Mouse (Mus musculus) ES-Bruce4 (cell line): ENCODE results near the gene Evi2a. TPM values are rescaled to one million over a fixed set of nuclear protein-coding genes. Genes with fewer than 3 reads are reported as not detected.

Source experiments
- H3K27ac ChIP-seq: 2 replicates; pipeline ENCODE4 v1.5.1; 2012; ENCODE audit warnings: low read length, inconsistent platforms; ENCODE audit not compliant: insufficient read depth
- H3K27me3 ChIP-seq: 2 replicates; pipeline ENCODE4 v1.6.1; 2012; ENCODE audit warnings: mild to moderate bottlenecking, low read length, inconsistent platforms; ENCODE audit not compliant: control insufficient read depth, poor library complexity, insufficient read depth, severe bottlenecking
- H3K36me3 ChIP-seq: 2 replicates; pipeline ENCODE4 v1.6.1; 2012; ENCODE audit warnings: inconsistent platforms, mild to moderate bottlenecking, low read length, moderate library complexity; ENCODE audit not compliant: control insufficient read depth, poor library complexity, insufficient read depth, severe bottlenecking
- H3K4me1 ChIP-seq: one replicate; pipeline ENCODE4 v1.8.1; 2011; ENCODE audit warnings: low read length; ENCODE audit not compliant: control insufficient read depth, insufficient read depth
- H3K4me3 ChIP-seq: 2 replicates; pipeline ENCODE4 v1.5.1; 2011; ENCODE audit warnings: low read depth, mild to moderate bottlenecking, low read length
- H3K9ac ChIP-seq: 2 replicates; pipeline ENCODE4 v1.6.1; 2012; ENCODE audit warnings: low read depth, mild to moderate bottlenecking, inconsistent platforms; ENCODE audit not compliant: poor library complexity, severe bottlenecking
- H3K9me3 ChIP-seq: replicated peaks from 2 replicates; pipeline ENCODE4 v1.6.1; 2012; ENCODE audit warnings: mild to moderate bottlenecking, low read length, inconsistent platforms; ENCODE audit not compliant: control insufficient read depth, poor library complexity, insufficient read depth, severe bottlenecking
- CTCF ChIP-seq: IDR thresholded peaks from one replicate; pipeline ENCODE4 v1.8.1; 2011; ENCODE audit warnings: low read depth, low read length
- EP300 ChIP-seq: IDR thresholded peaks from 2 replicates; pipeline ENCODE4 v1.6.1; 2011; ENCODE audit warnings: low read depth, low read length; ENCODE audit not compliant: insufficient read depth
- POLR2A ChIP-seq: IDR thresholded peaks from one replicate; pipeline ENCODE4 v1.8.1; 2011; ENCODE audit warnings: low read length; ENCODE audit not compliant: insufficient read depth
- polyA plus RNA-seq: library from polyadenylated mRNA; stranded (reverse); fragments of >200 nt; gene quantifications from 2 replicates; pipeline ENCODE4 v1.2.4, GENCODE M21; 2011; ENCODE audit warnings: low read depth; ENCODE audit not compliant: missing spikeins, insufficient read depth, insufficient read length

Gene Evi2a
- polyA plus RNA-seq, 1 experiment = not detected

DNA sequence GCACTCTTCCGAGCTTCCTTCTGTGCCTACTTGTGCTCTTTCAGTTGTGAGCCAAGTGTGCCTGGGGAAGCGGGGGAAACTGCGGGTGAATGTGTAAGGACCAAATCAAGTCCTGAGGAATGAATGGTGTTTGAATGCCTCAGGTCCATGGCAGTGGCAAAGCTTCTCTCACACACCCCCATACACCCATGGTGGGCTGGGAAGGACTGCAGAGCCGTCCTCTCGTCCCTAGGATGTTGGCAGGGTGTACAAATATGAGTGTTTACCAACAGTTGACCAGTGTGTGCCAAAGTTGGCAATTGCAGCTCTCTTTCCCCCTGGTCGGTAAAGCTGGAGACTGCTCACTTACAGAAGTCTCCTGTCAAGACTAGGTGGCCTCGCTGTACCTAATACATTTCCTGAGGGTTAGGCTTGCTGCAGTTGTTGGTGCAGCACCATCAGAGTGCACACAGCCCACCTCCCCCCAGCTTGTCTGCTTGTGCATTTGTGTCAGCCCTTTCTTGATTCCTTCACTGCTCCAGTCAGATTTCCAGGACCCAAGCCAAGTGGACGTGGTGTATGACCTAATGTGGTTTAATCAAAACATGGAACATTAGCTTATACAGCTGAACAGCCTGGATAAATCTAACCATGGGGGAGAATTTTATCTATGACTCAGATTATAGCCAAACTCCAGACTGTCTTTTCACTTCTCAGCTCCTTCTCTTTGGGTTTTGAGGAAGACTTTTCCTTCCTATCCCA is 3.7 kb upstream of the Evi2a start:
- no peaks in the 10 kb centered on the region for H3K36me3 ChIP-seq
- H3K9me3 ChIP-seq = no peaks in the 10 kb centered on the region
- no peak overlapping the region for H3K9ac ChIP-seq
- no peak overlapping the region for H3K27ac ChIP-seq
- no peaks in the 10 kb centered on the region for H3K4me1 ChIP-seq
- TF ChIP-seq POLR2A (no peak), EP300 (no peak), CTCF (no peak)
- no peaks in the 10 kb centered on the region for H3K27me3 ChIP-seq
- H3K4me3 ChIP-seq = no peak overlapping the region

GRCm38 (mm10) chr11:79533311-79533710 is 2.9 kb upstream of the Evi2a start:
- no peak overlapping the region for H3K27ac ChIP-seq

GRCm38 (mm10) chr11:79531485-79531884 is 1.1 kb upstream of the Evi2a start:
- Histone ChIP-seq H3K27ac (no peak overlapping the region), H3K9me3 (no peaks in the 10 kb centered on the region), H3K36me3 (no peaks in the 10 kb centered on the region), H3K27me3 (no peaks in the 10 kb centered on the region), H3K9ac (no peak overlapping the region), H3K4me1 (no peaks in the 10 kb centered on the region), H3K4me3 (no peak overlapping the region)
- TF ChIP-seq CTCF = no peak
- no peak for TF ChIP-seq EP300
- TF ChIP-seq POLR2A = no peak

More at GRCm38 (mm10) chr11:79533311-79533710, 2.9 kb upstream of the Evi2a start:
- no peaks in the 10 kb centered on the region for H3K27me3 ChIP-seq
- H3K4me3 ChIP-seq = no peak overlapping the region
- H3K36me3 ChIP-seq = no peaks in the 10 kb centered on the region
- H3K9ac ChIP-seq = no peak overlapping the region
- no peaks in the 10 kb centered on the region for H3K4me1 ChIP-seq
- H3K9me3 ChIP-seq = no peaks in the 10 kb centered on the region
- no peak for TF ChIP-seq EP300
- TF ChIP-seq CTCF = no peak
- TF ChIP-seq POLR2A = no peak

- no peaks in the 10 kb centered on the region for H3K27me3 ChIP-seq
- no peak overlapping the region for H3K4me3 ChIP-seq
- H3K36me3 ChIP-seq = no peaks in the 10 kb centered on the region
- H3K9ac ChIP-seq = no peak overlapping the region
- TF ChIP-seq CTCF (no peak), EP300 (no peak), POLR2A (no peak)
- H3K4me1 ChIP-seq = no peaks in the 10 kb centered on the region
- H3K9me3 ChIP-seq = no peaks in the 10 kb centered on the region
- no peak overlapping the region for H3K27ac ChIP-seq
These were observed 365 bp upstream of the Evi2a start for GRCm38 (mm10) chr11:79530774-79531173.

GRCm38 (mm10) chr11:79529736-79530135 is 673 bp downstream of the Evi2a start:
- Histone ChIP-seq H3K27me3 (no peaks in the 10 kb centered on the region), H3K27ac (no peak overlapping the region), H3K4me3 (no peak overlapping the region), H3K36me3 (no peaks in the 10 kb centered on the region), H3K9me3 (no peaks in the 10 kb centered on the region), H3K9ac (no peak overlapping the region), H3K4me1 (no peaks in the 10 kb centered on the region)
- TF ChIP-seq CTCF (no peak), EP300 (no peak), POLR2A (no peak)

- Histone ChIP-seq H3K27me3 (no peaks in the 10 kb centered on the region), H3K9ac (no peak overlapping the region), H3K4me3 (no peak overlapping the region), H3K4me1 (no peaks in the 10 kb centered on the region), H3K27ac (no peak overlapping the region), H3K36me3 (no peaks in the 10 kb centered on the region), H3K9me3 (no peaks in the 10 kb centered on the region)
- TF ChIP-seq POLR2A (no peak), EP300 (no peak), CTCF (no peak)
These were observed 1.2 kb downstream of the Evi2a start for GRCm38 (mm10) chr11:79529226-79529625.
